Mouse (Mus musculus): ENCODE measurements at regions not wholly inside any gene's neighbourhood (a gene's known extent, or its start where the extent isn't known, plus 50 kb on each side); places are given as distances from the start of the nearest gene placed in this dataset.

DNA sequence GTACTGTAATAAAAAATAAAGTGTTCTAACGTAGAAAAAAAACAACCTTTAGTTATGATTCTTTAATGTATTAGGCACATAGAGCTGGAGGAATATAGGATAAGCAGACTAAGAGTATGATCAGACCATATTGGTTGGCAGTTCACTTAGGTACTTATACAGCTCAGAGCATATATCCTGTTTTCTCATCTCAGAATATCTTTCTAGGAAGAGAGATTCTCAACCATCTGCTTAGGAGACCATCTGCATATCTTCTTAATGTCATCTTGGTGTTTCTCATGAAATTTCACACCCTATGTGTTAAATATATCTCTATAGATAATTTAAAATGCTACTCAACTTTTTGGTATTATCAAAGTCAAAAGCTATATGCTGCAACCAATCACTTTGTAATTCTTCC, 1185.4 kb upstream of the Lrrc6 start:
- no peak for TF ChIP-seq POLR2A (IDR thresholded peaks at IDR 0.05; ENCODE audit: borderline replicate concordance, low read depth, low read length)
- no peak for TF ChIP-seq CTCF (IDR thresholded peaks at IDR 0.05; ENCODE audit: low read depth, low read length)
